Mouse (Mus musculus): Measurements from ENCODE around the gene Hist1h2af.

Hist1h2af gene

GRCm38 (mm10) chr13:23581408-23582218 is 47.9 kb downstream of the Hist1h2af start, which contains the start of gene Hist1h4d:
TSS of gene Hist1h4d (plus strand) at chr13:23581598.
- DNase-seq = peak; percentile 91

- peak; percentile 26 for DNase-seq
Measured at GRCm38 (mm10) chr13:23582219-23583056, 48.7 kb downstream of the Hist1h2af start.

- peak; percentile 24 for DNase-seq
Measured at GRCm38 (mm10) chr13:23583387-23584068, 49.8 kb downstream of the Hist1h2af start.
